Mouse (Mus musculus) kidney, adult 2 months (tissue): ENCODE measurements around the gene Gm3453. TPM values are rescaled to one million over a fixed set of nuclear protein-coding genes. Genes with fewer than 3 reads are reported as not detected.
"Not testable (repeated sequence)": the region's sequence is repeated elsewhere in the genome, so short reads cannot be mapped to it uniquely, and the experiment has no call there.

Experiments
- DNase-seq: peaks from one replicate; pipeline ENCODE4 v3.0.0; 2021
- H3K27ac ChIP-seq: fragments of 200-500 bp; 2 replicates; pipeline ENCODE4 v1.5.1; 2012; ENCODE audit warnings: low read depth, low read length, control low read depth, inconsistent platforms; ENCODE audit not compliant: insufficient read depth
- H3K27me3 ChIP-seq: fragments of 200-500 bp; replicated peaks from 2 replicates; pipeline ENCODE4 v1.6.1; 2012; ENCODE audit warnings: mild to moderate bottlenecking, moderate library complexity, low read length, inconsistent platforms; ENCODE audit not compliant: control insufficient read depth, insufficient read depth
- H3K36me3 ChIP-seq: fragments of 200-500 bp; 2 replicates; pipeline ENCODE4 v1.6.1; 2012; ENCODE audit warnings: mild to moderate bottlenecking, moderate library complexity, low read length, inconsistent platforms; ENCODE audit not compliant: control insufficient read depth, insufficient read depth
- H3K4me1 ChIP-seq: fragments of 200-500 bp; 2 replicates; pipeline ENCODE4 v1.6.1; 2011; ENCODE audit warnings: low read length; ENCODE audit not compliant: control insufficient read depth, insufficient read depth
- H3K4me3 ChIP-seq: fragments of 200-500 bp; 2 replicates; pipeline ENCODE4 v1.5.1; 2011; ENCODE audit warnings: mild to moderate bottlenecking, low read depth, low read length, control low read depth; ENCODE audit not compliant: insufficient read depth
- WGBS: fragments of 180-500 bp; shearing (Covaris S2); methylation state at CpG from one replicate; pipeline ENCODE4 v1.1.7; 2018; 5-methylcytosine and 5-hydroxymethylcytosine counted together
- polyA plus RNA-seq: library from polyadenylated mRNA; depleted of rRNA; stranded (reverse); fragments of >200 nt; gene quantifications from 2 replicates; pipeline ENCODE4 v1.2.3, GENCODE M21; 2012; rRNA removed

The Gm3453 gene
- polyA plus RNA-seq, result not detected in 2 replicates

DNA sequence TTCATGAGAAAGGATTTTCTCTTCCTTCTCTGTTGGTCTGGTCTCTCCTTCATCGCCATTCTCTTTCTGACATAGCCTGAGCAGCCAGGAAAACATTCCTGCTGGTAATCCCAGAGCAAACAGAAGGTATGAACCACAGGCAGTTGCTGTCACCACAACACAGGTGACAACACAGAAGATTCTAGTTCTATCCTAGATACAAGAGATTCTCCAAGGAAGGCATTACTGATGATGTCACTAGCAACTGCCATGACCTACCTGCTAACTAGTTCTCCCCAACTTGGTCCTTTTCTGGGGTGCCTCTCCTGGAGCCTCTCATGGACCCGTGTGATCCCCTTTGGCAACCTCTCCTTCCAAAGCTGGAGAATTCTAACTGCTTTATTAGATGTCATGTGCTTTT lies at the start of gene Gm3453:
Gm3453 (minus strand) TSS at position 101 of the 400 bp plus-strand sequence.
- H3K36me3 ChIP-seq, DNase-seq, H3K4me1 ChIP-seq, H3K27ac ChIP-seq, H3K27me3 ChIP-seq, H3K4me3 ChIP-seq: not testable (repeated sequence)
- WGBS, result 55% methylated on average over 2 of the region's 2 CpGs

DNA sequence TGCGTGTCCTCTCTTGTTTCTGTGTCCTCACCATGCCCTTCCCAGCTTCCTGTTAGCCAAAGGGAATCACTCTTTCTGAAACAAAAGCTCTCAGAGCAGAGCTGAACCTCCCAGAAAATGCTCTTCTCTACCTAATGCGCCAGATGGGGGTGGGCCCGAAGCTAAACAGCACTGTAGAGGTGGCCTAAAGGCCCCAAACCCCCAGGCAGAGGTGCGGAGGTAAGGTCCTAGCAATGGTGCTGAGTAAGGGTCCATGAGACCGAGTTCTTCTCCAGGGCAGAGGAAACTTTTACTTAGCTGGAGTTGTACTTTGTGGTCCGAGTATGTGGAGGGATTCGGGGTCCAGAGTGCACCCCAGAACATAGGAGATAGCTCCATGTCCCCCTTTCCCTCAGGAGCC lies 8.2 kb upstream of the Gm3453 start:
- H3K27me3 ChIP-seq, H3K4me3 ChIP-seq, H3K4me1 ChIP-seq, H3K36me3 ChIP-seq, DNase-seq, H3K27ac ChIP-seq: not testable (repeated sequence)
- 79% methylated on average over 7 of the region's 7 CpGs for WGBS

DNA sequence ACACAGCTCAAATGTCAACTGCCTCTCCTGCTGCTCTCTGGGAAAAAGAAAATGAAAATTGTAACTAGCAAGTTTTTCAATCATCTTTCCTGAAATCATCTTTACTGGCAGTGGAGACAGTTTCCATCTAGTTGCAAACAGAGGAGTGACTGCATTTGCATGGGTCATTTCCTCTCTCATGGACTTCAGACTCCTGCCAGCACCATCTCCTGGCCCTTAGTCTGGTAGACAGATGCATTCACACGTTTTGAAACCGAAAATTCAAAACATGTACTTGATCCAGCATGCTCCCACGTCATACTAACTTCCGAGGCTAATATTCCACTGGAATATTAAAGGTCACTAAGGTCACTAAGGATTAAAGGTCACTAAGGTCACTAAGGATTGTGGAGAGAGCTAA lies 16.5 kb downstream of the Gm3453 start:
- WGBS, result 25% methylated on average over 4 of the region's 4 CpGs

DNA sequence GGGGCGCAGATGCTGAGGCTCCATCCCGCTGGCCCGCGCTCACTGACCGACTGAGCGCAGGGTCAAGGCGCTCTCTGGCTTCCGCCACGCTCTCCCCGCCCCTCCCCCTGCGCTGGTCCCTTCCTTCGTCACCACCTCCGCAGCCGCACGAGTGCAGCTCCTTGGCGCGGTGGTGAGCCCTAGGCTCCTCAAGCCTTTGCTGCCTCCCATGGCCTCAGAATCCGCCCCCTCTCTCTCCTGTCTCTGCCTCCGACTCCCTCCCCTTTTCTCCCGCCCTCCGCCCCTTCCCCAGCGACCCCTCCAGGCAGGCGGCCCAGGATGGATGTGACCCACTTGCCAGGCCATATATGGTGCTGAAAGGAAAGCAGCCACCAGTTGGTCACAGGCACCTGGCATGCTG lies 17.3 kb downstream of the Gm3453 start, which contains the start of gene Gm3248:
Gm3248 (minus strand) TSS at position 111 of the 400 bp plus-strand sequence.
- peak; percentile 15 for DNase-seq
- WGBS, result 5% methylated on average over 15 of the region's 23 CpGs
- H3K27ac ChIP-seq, H3K27me3 ChIP-seq, H3K36me3 ChIP-seq, H3K4me1 ChIP-seq: not testable (repeated sequence)
- H3K4me3 ChIP-seq, result peak within 1 kb of the TSS; percentile 54

More for the DNA sequence above, 16.5 kb downstream of the Gm3453 start:
- not testable (repeated sequence) for H3K4me3 ChIP-seq, H3K27ac ChIP-seq, H3K27me3 ChIP-seq, H3K36me3 ChIP-seq, H3K4me1 ChIP-seq
- DNase-seq, result peak; percentile 53

DNA sequence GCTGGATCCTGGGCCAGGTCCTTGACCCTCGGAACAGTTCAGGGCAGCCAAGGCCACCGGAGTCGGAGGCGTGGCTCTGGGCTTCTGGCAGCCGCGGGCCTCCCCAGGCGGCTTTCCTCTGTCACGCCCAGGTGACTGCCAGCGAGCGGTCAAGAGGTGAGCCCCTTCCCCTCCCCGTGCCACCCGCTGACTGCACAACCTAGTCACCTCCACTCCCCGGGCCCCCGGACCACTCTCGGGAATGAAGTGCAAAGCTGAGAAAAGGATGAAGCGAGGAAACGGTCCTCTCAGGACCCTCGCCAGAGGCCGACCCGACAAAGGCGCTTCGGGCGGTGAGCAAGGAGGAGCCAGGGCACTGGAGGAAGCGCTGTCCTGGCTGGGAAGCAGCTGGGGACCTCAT lies 17.8 kb downstream of the Gm3453 start:
- DNase-seq, result peak; percentile 48
- H3K4me1 ChIP-seq, H3K27me3 ChIP-seq, H3K36me3 ChIP-seq, H3K27ac ChIP-seq: not testable (repeated sequence)
- 1% methylated on average over 23 of the region's 24 CpGs for WGBS
- peak overlapping the region; percentile 54 for H3K4me3 ChIP-seq

DNA sequence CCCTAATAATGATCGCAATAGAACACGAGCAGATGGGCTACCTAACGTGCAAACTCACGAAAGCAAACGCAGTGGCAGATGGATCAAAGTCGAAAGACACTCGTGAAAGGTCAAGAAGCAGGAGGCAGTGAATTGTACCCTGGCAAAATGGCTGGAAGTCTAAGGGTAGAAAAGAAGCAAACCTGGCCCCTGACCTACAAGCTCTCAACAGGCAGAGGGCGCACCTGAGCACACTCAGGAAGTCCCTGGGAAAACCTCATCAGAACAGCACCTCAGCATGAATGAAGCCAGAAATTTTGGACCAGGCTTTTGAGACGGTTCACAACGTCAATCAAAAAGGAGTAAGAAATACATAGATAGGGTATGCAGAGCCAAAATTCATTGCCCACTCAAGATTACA lies 18.5 kb downstream of the Gm3453 start:
- H3K27ac ChIP-seq, H3K4me1 ChIP-seq, H3K27me3 ChIP-seq, H3K36me3 ChIP-seq, H3K4me3 ChIP-seq: not testable (repeated sequence)
- WGBS, result 17% methylated on average over 7 of the region's 10 CpGs
- peak; percentile 5 for DNase-seq

- 54% methylated on average over 7 of the region's 7 CpGs for WGBS
- DNase-seq, result peak; percentile 62
- H3K27ac ChIP-seq, H3K4me3 ChIP-seq, H3K36me3 ChIP-seq, H3K27me3 ChIP-seq, H3K4me1 ChIP-seq: not testable (repeated sequence)
Observed at GRCm38 (mm10) chr14:5923276-5923675, 55.7 kb downstream of the Gm3453 start.

Other genes starting within 250 kb of the Gm3453 start
- gene Gm3373, start 237.6 kb downstream of the Gm3453 start, polyA plus RNA-seq, result 0.04 and 0.11 TPM in 2 replicates
- gene Gm3383, start 171.2 kb downstream of the Gm3453 start, polyA plus RNA-seq, result not detected in 2 replicates
- gene Gm3424, start 148.8 kb downstream of the Gm3453 start, polyA plus RNA-seq, result not detected in 2 replicates
- not detected in 2 replicates for gene Gm8237, start 98.8 kb downstream of the Gm3453 start, polyA plus RNA-seq
- gene Gm3248, start 17.4 kb downstream of the Gm3453 start, polyA plus RNA-seq, result 0.04 TPM in 1 of 2 replicates, not detected in the other
- gene Gm6337, start 79.1 kb upstream of the Gm3453 start, polyA plus RNA-seq, result not detected in 2 replicates
- gene Gm8206, start 114.8 kb upstream of the Gm3453 start, polyA plus RNA-seq, result not detected in 2 replicates
- gene Gm3468, start 129.5 kb upstream of the Gm3453 start, polyA plus RNA-seq, result 0.05 TPM in 2 replicates
- gene Gm3476, start 146.7 kb upstream of the Gm3453 start, polyA plus RNA-seq, result not detected in 2 replicates
- gene Gm21560, start 240.2 kb upstream of the Gm3453 start, polyA plus RNA-seq, result not detected in 2 replicates